Mouse (Mus musculus) E14TG2a.4 (cell line): ENCODE results near the gene Lrrc8e.

Source experiments
- CTCF ChIP-seq: conservative IDR thresholded peaks from 2 replicates; pipeline ENCODE4 v1.5.1; 2014; ENCODE audit warnings: low read length
- NANOG ChIP-seq: IDR thresholded peaks from 2 replicates; pipeline ENCODE4 v1.6.1; 2014; ENCODE audit warnings: borderline replicate concordance, low read length, mixed read lengths
- POU5F1 ChIP-seq: IDR thresholded peaks from 2 replicates; pipeline ENCODE4 v1.6.1; 2014; ENCODE audit warnings: low read length, borderline replicate concordance

DNA sequence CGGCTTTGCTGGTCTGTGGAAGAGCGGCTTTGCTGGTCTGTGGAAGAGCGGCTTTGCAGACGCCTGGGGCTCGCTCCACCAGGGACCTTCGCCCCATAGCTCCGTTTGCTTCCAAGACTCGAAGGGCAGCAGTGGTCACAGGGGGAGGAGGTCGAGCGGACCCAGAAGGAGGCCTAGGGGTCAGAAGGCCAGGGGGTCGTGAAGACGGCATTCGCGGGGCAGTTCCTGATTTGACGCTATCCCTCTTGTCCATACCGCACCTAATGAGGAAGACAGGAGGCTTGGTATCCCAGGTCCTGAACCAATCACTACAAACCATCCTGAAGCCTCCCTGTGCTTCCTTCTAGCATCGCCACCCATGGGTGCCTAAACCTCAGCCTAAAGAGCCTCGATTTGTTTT, 10.3 kb upstream of the Lrrc8e start:
- TF ChIP-seq CTCF = no peak
- no peak for TF ChIP-seq POU5F1
- TF ChIP-seq NANOG = no peak
